Mouse (Mus musculus): ENCODE results near the gene Lamc3.

DNA sequence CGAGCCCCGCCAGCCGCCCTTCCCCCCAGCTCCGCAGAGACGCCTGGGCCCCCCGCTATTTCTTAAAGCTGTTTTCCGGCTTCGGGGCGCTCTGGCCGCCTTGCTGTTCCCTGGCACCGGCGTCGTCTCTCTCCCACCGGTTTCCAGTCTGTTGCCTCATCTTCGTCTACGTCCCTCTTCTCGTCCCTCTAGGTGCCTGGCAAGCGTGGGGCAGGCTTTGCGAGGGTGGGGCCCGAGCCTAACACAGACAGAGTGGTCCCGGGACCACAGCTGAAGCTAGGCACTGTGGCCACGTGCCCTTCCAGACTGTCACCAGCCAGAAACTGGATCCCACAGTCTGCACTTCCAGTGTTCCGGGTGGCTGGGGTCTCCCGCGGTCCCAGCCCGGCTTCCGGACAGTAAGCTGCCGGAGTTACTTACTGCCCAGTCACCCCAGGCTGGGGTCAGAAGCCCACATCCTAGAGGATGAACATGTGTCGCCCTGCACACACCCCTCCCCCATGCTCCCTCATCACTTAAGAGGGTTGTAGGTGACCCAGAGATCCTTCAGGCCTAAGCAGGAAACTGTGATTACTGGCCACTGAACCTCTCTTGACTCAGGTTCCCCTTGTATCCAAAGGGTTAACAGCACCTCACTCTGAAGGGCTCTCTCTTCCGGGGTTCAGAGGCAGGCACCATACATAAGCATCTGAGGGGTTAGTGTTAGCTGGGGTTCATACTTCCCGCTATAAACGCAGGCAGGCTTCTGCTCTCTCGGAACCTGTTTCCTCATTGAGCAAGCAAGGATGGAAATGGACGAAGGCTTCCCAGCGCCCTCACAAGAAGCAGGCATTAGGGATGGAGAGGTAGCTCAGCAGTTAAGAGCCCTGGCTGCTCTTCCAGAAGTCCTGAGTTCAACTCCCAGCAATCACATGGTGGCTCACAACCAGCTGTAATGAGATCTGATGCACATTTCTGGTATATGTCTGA, 40.1 kb upstream of the Lamc3 start:
- no peak for TF ChIP-seq POLR2A (IDR thresholded peaks at IDR 0.05; ENCODE audit: borderline replicate concordance, control insufficient read depth, low read depth, low read length)
- TF ChIP-seq CTCF (IDR thresholded peaks at IDR 0.05; ENCODE audit: control insufficient read depth, insufficient read depth, low read length), result no peak
